Mouse (Mus musculus) CH12.LX (cell line): Measurements from ENCODE around the gene Dnah8. TPM values are rescaled to one million over a fixed set of nuclear protein-coding genes. Genes with fewer than 3 reads are reported as not detected.

Experiments
- DNase-seq: peaks from one replicate; pipeline ENCODE4 v3.0.0-alpha.2; 2013; ENCODE audit errors: extremely low read depth
- H3K27ac ChIP-seq: 2 replicates; pipeline ENCODE4 v1.5.1; 2012; ENCODE audit warnings: low read depth, mild to moderate bottlenecking, control low read depth, moderate library complexity; ENCODE audit not compliant: insufficient read depth
- H3K27me3 ChIP-seq: replicated peaks from 2 replicates; pipeline ENCODE3; 2012; ENCODE audit warnings: inconsistent platforms
- H3K36me3 ChIP-seq, 2 experiments: replicated peaks in 1 of 2; 2 replicates each; pipeline versions ENCODE3 to v1.6.1; 2012; ENCODE audit warnings: inconsistent platforms in 1 of 2, low read length in 1 of 2, mild to moderate bottlenecking in 1 of 2, mixed read lengths in 1 of 2, moderate library complexity in 1 of 2; ENCODE audit not compliant: control insufficient read depth in 1 of 2, insufficient read depth in 1 of 2
- H3K4me1 ChIP-seq, 2 experiments: 2 replicates each; pipeline ENCODE4 v1.6.1; 2012; ENCODE audit warnings: inconsistent platforms in 1 of 2, moderate library complexity in 1 of 2; ENCODE audit not compliant: insufficient read depth in 2 of 2, control insufficient read depth in 1 of 2
- H3K4me2 ChIP-seq: 2 replicates; pipeline ENCODE4 v1.6.1; 2012; ENCODE audit warnings: low read depth, mild to moderate bottlenecking, control low read depth; ENCODE audit not compliant: poor library complexity, insufficient read depth, severe bottlenecking
- H3K4me3 ChIP-seq, 3 experiments: fragments of 150-350 bp in 1 of 3; sonication (generic) in 1 of 3; replicated peaks in 1 of 3; 2 replicates each; pipeline versions ENCODE3 to v1.5.1; 2011 to 2012; ENCODE audit warnings: low read depth in 2 of 3, low read length in 2 of 3, mild to moderate bottlenecking in 2 of 3, moderate library complexity in 2 of 3, control low read depth in 1 of 3, improper control_type of control experiment in 1 of 3, inconsistent platforms in 1 of 3, mixed read lengths in 1 of 3; ENCODE audit not compliant: poor library complexity in 1 of 3
- H3K79me2 ChIP-seq: replicated peaks from 2 replicates; pipeline ENCODE4 v1.6.1; 2012; ENCODE audit warnings: mild to moderate bottlenecking, moderate library complexity; ENCODE audit not compliant: control insufficient read depth, poor library complexity, insufficient read depth, severe bottlenecking; ENCODE audit errors: extremely low read depth
- H3K9ac ChIP-seq: 2 replicates; pipeline ENCODE4 v1.6.1; 2012; ENCODE audit warnings: low read depth, mild to moderate bottlenecking, control low read depth, moderate library complexity; ENCODE audit not compliant: insufficient read depth
- H3K9me3 ChIP-seq: replicated peaks from 2 replicates; pipeline ENCODE3; 2012; ENCODE audit warnings: low read length, inconsistent platforms, mixed read lengths
- CTCF ChIP-seq, 2 experiments: IDR thresholded peaks in 1 of 2; conservative IDR thresholded peaks in 1 of 2; 2 replicates each; pipeline ENCODE4 v1.5.1; 2011 to 2012; ENCODE audit warnings: low read depth in 2 of 2, low read length in 2 of 2, improper control_type of control experiment in 1 of 2, inconsistent platforms in 1 of 2, mild to moderate bottlenecking in 1 of 2, moderate library complexity in 1 of 2
- ELF1 ChIP-seq: IDR thresholded peaks from 2 replicates; pipeline ENCODE4 v1.6.1; 2014; ENCODE audit warnings: low read depth, mild to moderate bottlenecking, inconsistent platforms, low read length, improper control_type of control experiment
- EP300 ChIP-seq: IDR thresholded peaks from 2 replicates; pipeline ENCODE4 v1.6.1; 2011; ENCODE audit warnings: low read length, improper control_type of control experiment
- GABPA ChIP-seq: IDR thresholded peaks from 2 replicates; pipeline ENCODE4 v1.6.1; 2012; ENCODE audit warnings: low read depth, low read length, improper control_type of control experiment, inconsistent platforms; ENCODE audit not compliant: insufficient replicate concordance
- JUN ChIP-seq: IDR thresholded peaks from 2 replicates; pipeline ENCODE4 v1.6.1; 2011; ENCODE audit warnings: low read depth, mild to moderate bottlenecking, low read length, improper control_type of control experiment, moderate library complexity; ENCODE audit not compliant: insufficient read depth
- MAFK ChIP-seq: IDR thresholded peaks from 2 replicates; pipeline ENCODE4 v1.6.1; 2011; ENCODE audit warnings: low read length, improper control_type of control experiment; ENCODE audit not compliant: insufficient replicate concordance
- MAZ ChIP-seq: IDR thresholded peaks from 2 replicates; pipeline ENCODE4 v1.6.1; 2012; ENCODE audit warnings: low read depth, mild to moderate bottlenecking, inconsistent platforms, low read length, improper control_type of control experiment, moderate library complexity
- MEF2A ChIP-seq: IDR thresholded peaks from 2 replicates; pipeline ENCODE4 v1.6.1; 2014; ENCODE audit warnings: low read depth, mild to moderate bottlenecking, inconsistent platforms, low read length, improper control_type of control experiment, borderline replicate concordance
- MYC ChIP-seq: IDR thresholded peaks from 2 replicates; pipeline ENCODE4 v1.6.1; 2011; ENCODE audit warnings: low read depth, mild to moderate bottlenecking, improper control_type of control experiment, low read length
- NELFE ChIP-seq: IDR thresholded peaks from 2 replicates; pipeline ENCODE4 v1.6.1; 2011; ENCODE audit warnings: low read depth, low read length, improper control_type of control experiment
- NRF1 ChIP-seq: IDR thresholded peaks from 2 replicates; pipeline ENCODE4 v1.6.1; 2014; ENCODE audit warnings: low read depth, mild to moderate bottlenecking, inconsistent platforms, low read length, improper control_type of control experiment, moderate library complexity
- POLR2A ChIP-seq: IDR thresholded peaks from 2 replicates; pipeline ENCODE4 v1.6.1; 2011; ENCODE audit warnings: low read depth, mild to moderate bottlenecking, improper control_type of control experiment, low read length
- RCOR1 ChIP-seq: conservative IDR thresholded peaks from 2 replicates; pipeline ENCODE4 v1.6.1; 2012; ENCODE audit warnings: low read depth, mild to moderate bottlenecking, inconsistent platforms, low read length, improper control_type of control experiment
- TBP ChIP-seq: conservative IDR thresholded peaks from 2 replicates; pipeline ENCODE4 v1.6.1; 2011; ENCODE audit warnings: low read depth, low read length, improper control_type of control experiment
- TCF12 ChIP-seq: IDR thresholded peaks from 2 replicates; pipeline ENCODE4 v1.6.1; 2014; ENCODE audit warnings: low read depth, mild to moderate bottlenecking, inconsistent platforms, low read length, improper control_type of control experiment
- UBTF ChIP-seq: IDR thresholded peaks from 2 replicates; pipeline ENCODE4 v1.6.1; 2012; ENCODE audit warnings: low read depth, mild to moderate bottlenecking, inconsistent platforms, low read length, improper control_type of control experiment, moderate library complexity
- USF1 ChIP-seq: IDR thresholded peaks from 2 replicates; pipeline ENCODE4 v1.6.1; 2014; ENCODE audit warnings: low read depth, mild to moderate bottlenecking, inconsistent platforms, low read length, improper control_type of control experiment
- ZNF384 ChIP-seq: IDR thresholded peaks from 2 replicates; pipeline ENCODE4 v1.6.1; 2012; ENCODE audit warnings: low read depth, low read length, improper control_type of control experiment, inconsistent platforms
- dilution Hi-C: fragments of 300-500 bp; cut with MboI; formaldehyde crosslinking; loops from 2 replicates; pipeline ENCODE4 v1.14.3; 2020; ENCODE audit warnings: low sequenced_read_pairs; ENCODE audit not compliant: extremely low pct_unique_long_range_greater_than_20kb, extremely low pct_ligation_motif_present
- in situ Hi-C: fragments of 300-500 bp; cut with MboI; formaldehyde crosslinking; loops from 3 replicates; pipeline ENCODE4 v1.14.3; 2019; ENCODE audit warnings: low sequenced_read_pairs, low pct_ligation_motif_present, low pct_unique_long_range_greater_than_20kb, mixed read lengths
- polyA plus RNA-seq: library from polyadenylated mRNA; unstranded; fragments of >175 nt; gene quantifications from 2 replicates; pipeline ENCODE4 v1.2.1, GENCODE M21; 2012; ENCODE audit warnings: low read depth; ENCODE audit not compliant: insufficient read length
- total RNA-seq, 2 experiments: library from RNA; depleted of rRNA; stranded (reverse); fragments of 300-350 nt in 1 of 2; fragments of >200 nt in 1 of 2; gene quantifications; 2 replicates each; pipeline ENCODE4 v1.2.3; 2012 to 2014

Dnah8 gene
- total and polyA plus RNA-seq, 3 experiments: 0.09 to 0.99 TPM; not detected in 1

DNA sequence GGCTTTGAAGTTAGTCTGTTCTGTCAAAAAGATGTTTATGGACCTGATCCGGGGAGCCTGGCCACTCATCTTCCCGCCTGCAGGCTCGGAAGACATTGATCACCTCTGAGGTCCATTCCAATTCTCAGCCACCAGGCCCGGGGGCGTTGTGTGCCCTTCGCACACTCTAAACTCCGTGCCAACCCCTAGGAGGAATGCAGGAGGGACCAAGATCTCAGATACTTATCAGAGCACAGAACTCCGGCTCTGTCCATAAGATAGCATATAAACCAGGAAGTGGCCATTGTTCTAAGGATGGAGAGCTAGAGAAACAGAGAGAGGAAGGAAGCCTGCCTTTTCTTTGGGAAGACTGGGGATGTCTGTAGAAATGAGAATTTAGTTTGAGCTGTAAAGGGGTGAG lies 259.4 kb downstream of the Dnah8 start:
- peaks cover 5% of the 10 kb centered on the region for H3K27me3 ChIP-seq
- no peaks in the 10 kb centered on the region for H3K36me3 ChIP-seq
- in situ Hi-C loops (no loop called here), dilution Hi-C loops (no loop called here)
- no peak overlapping the region for H3K9ac ChIP-seq
- no peaks in the 10 kb centered on the region for H3K79me2 ChIP-seq
- TF ChIP-seq POLR2A: no peak
- TF ChIP-seq RCOR1: no peak
- no peak for TF ChIP-seq MAFK
- no peak for TF ChIP-seq NELFE
- no peak overlapping the region for H3K27ac ChIP-seq
- no peak overlapping the region for H3K4me3 ChIP-seq
- DNase-seq: no peak
- H3K4me1 ChIP-seq: no peaks in the 10 kb centered on the region
- H3K9me3 ChIP-seq: peaks cover 23% of the 10 kb centered on the region
- H3K4me2 ChIP-seq: no peak overlapping the region

DNA sequence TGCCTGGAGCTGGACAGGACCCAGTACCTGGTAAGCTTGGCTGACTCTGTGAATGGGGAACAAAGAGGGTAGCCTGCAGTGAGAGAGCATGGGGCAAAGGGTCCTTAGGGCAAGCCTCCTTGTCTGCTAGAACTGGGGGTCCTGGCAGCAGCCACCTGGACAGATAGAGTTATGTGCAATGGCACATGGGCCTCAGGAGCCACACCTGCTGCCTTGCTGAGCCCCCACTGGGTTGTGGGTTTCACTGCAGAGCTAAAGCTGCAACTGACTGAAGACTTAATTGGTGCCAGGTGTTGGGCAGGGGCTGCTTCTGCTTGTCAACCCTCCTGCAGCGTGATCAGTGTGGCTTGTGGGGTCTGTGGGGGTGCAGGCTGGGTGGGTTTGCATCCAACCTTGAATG lies 267.9 kb downstream of the Dnah8 start:
- H3K27me3 ChIP-seq: no peaks in the 10 kb centered on the region
- dilution Hi-C loops: no loop called here
- H3K4me1 ChIP-seq: peaks cover 2 to 38% of the 10 kb centered on the region in 2 experiments; a peak in 2 of 4 replicates
- TF ChIP-seq USF1 (no peak), TCF12 (no peak), TBP (no peak), MEF2A (no peak), ELF1 (no peak), CTCF (conservative IDR thresholded peaks at IDR 0.05 in 1 of 2, IDR thresholded peaks at IDR 0.05 in 1 of 2; ENCODE audit: low read depth in 2 of 2, low read length in 2 of 2) (no peak), NELFE (no peak), EP300 (no peak), UBTF (no peak), MYC (no peak), NRF1 (no peak), GABPA (no peak), MAZ (no peak), JUN (no peak), ZNF384 (no peak), RCOR1 (no peak)
- TF ChIP-seq, all 38 proteins: peak for 0
- no peaks in the 10 kb centered on the region for H3K79me2 ChIP-seq
- no peak for DNase-seq
- H3K27ac ChIP-seq: no peak overlapping the region
- in situ Hi-C loops: loop anchor here (5.0 kb wide), 1 partner anchor 50 kb away; no protein-coding TSS in a partner anchor
- peaks cover 5% of the 10 kb centered on the region for H3K9me3 ChIP-seq
- H3K4me2 ChIP-seq: no peak overlapping the region
- no peak overlapping the region for H3K4me3 ChIP-seq
- H3K9ac ChIP-seq: no peak overlapping the region
- no peaks in the 10 kb centered on the region for H3K36me3 ChIP-seq
